Comparison of ENCODE assay signal across 19 mouse cellular contexts in the genomic region with DNA sequence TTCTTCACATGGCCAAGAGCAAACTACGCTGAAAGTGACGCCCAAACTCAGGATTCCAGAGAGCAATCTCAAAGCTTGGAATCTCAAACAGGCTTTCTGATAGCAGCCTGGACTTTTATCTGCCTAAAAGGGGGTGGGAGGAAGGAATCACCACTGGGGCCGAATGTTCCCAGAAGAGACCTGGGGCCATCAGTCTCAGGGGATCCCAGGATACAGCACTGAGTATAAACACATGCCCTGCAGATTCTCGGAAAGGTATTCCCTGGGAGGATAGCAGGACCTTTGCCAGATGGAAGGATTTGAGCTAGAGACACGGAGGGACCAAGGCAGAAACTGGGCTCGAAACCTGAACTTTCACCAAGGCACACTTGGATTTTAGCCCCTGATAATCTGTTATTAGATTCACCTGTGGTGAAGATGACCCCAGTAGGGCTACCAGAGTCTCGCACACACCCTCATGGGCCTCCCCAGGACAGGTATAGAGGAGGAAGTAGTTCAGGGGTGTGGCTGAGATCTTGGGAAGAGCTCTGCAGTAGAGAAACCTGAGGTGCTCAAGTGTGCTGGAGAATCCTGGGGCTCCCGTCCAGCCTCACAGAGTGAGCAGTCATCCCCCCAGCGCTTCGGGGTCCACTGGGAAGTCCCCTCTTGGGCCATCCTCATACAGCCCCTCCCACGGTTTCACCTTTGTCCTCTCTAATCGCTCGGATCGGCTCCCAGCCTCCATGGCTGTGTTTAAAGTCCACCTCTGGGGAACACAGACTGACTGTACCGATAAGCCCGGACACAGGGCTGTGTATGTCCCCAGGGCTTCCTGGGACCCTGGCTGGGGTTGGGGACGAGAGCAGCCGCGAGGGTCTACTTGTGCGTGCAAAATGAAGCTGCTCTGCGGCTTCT. TPM values are rescaled to one million over a fixed set of nuclear protein-coding genes. Genes with fewer than 3 reads are reported as not detected.
A peak's percentile ranks its signal among the peaks of the same experiment; 100 is the strongest.
DNase-seq lines count a peak whose midpoint lies in the region; ATAC-seq and TF ChIP-seq lines count a peak whose summit lies in the region.
"Had no signal": no experiment of that assay in that cellular context is flagged by ENCODE, and none has a peak within 500 bp of the region (broad histone marks: within the 10 kb centered on the region; RNA-seq: fewer than 3 reads in every experiment).

Gene Pla2g12b, plus strand, starts transcription at position 762 of the 894 bp plus-strand sequence.

- TF ChIP-seq EP300 in heart, postnatal 0 days (IDR thresholded peaks at IDR 0.05; ENCODE audit: low read depth), result no peak

- H3K27me3 ChIP-seq in erythroblast, embryonic 14.5 days (ENCODE audit: control insufficient read depth), result no peaks in the 10 kb centered on the region
- H3K27me3 ChIP-seq in heart, postnatal 0 days (ENCODE audit: control insufficient read depth, insufficient read depth, low read length), result no peaks in the 10 kb centered on the region
- H3K27me3 ChIP-seq in liver, embryonic 13.5 days, result no peaks in the 10 kb centered on the region
- H3K27me3 ChIP-seq: CH12.LX had no signal

- H3K9me3 ChIP-seq in erythroblast, embryonic 14.5 days (ENCODE audit: control insufficient read depth, low read length), result no peaks in the 10 kb centered on the region
- no peaks in the 10 kb centered on the region for H3K9me3 ChIP-seq in heart, postnatal 0 days (replicated peaks; ENCODE audit: control insufficient read depth, low read length)
- H3K9me3 ChIP-seq in liver, embryonic 13.5 days (replicated peaks), result no peaks in the 10 kb centered on the region
- H3K9me3 ChIP-seq: megakaryocyte, embryonic 14.5 days had no signal

- H3K36me3 ChIP-seq in erythroblast, embryonic 14.5 days (ENCODE audit: control insufficient read depth), result no peaks in the 10 kb centered on the region
- H3K36me3 ChIP-seq in heart, postnatal 0 days (replicated peaks; ENCODE audit: control insufficient read depth, insufficient read depth, low read length), result no peaks in the 10 kb centered on the region
- H3K36me3 ChIP-seq in liver, embryonic 13.5 days, result no peaks in the 10 kb centered on the region

- ATAC-seq in erythroblast, adult 5-6 weeks (replicated peaks; ENCODE audit: low FRiP score, poor library complexity, severe bottlenecking), result no peak
- ATAC-seq in heart, postnatal 0 days (ENCODE audit: insufficient read depth, low read depth), result no peak
- peak; percentile 90 for ATAC-seq in liver, embryonic 13.5 days (ENCODE audit: low read depth)
- ATAC-seq: lung, postnatal 0 days had no signal

- no peak within 1 kb of the TSS for H3K27ac ChIP-seq in heart, postnatal 0 days (ENCODE audit: low read depth)
- peak within 1 kb of the TSS; percentile 73 for H3K27ac ChIP-seq in liver, embryonic 13.5 days

- TF ChIP-seq CTCF in heart, postnatal 0 days (IDR thresholded peaks at IDR 0.05; ENCODE audit: low read depth), result no peak

- peak within 1 kb of the TSS; percentile 41 for H3K4me2 ChIP-seq in heart, postnatal 0 days (ENCODE audit: low read depth, low read length)
- H3K4me2 ChIP-seq in liver, embryonic 13.5 days, result peak within 1 kb of the TSS; percentile 47

- H3K4me3 ChIP-seq in erythroblast, embryonic 14.5 days (replicated peaks), result peak within 1 kb of the TSS; percentile 54
- no peak within 1 kb of the TSS for H3K4me3 ChIP-seq in heart, postnatal 0 days (ENCODE audit: low read depth, low read length)
- peak within 1 kb of the TSS; percentile 49 for H3K4me3 ChIP-seq in liver, embryonic 13.5 days (replicated peaks)
- H3K4me3 ChIP-seq: megakaryocyte, embryonic 14.5 days had no signal

- DNase-seq in heart, postnatal 0 days (ENCODE audit: low spot score), result no peak
- no peak for DNase-seq in heart, adult 9 months (ENCODE audit: low spot score in 2 of 2)
- DNase-seq in liver, embryonic 13.5 days, result no peak
- DNase-seq in yolk sac, embryonic 10.5 days (ENCODE audit: low spot score), result peak; percentile 79
- no peak for DNase-seq in adrenal gland, adult (ENCODE audit: inconsistent age in 2 of 2, low spot score in 1 of 2)
- DNase-seq in cerebellum, adult 8-10 months, result no peak
- DNase-seq: adrenal gland, adult 8-10 months; cerebellum, adult 9-10 months; kidney, adult 11 months; thymus, adult 2 months had no signal

- no peak within 1 kb of the TSS for H3K9ac ChIP-seq in heart, postnatal 0 days (replicated peaks; ENCODE audit: low read depth, low read length)
- peak within 1 kb of the TSS; percentile 53 for H3K9ac ChIP-seq in liver, embryonic 13.5 days

- WGBS in heart, postnatal 0 days, result 39% methylated on average over 21 of the region's 21 CpGs
- 52% methylated on average over 21 of the region's 21 CpGs for WGBS in liver, embryonic 13.5 days (ENCODE audit: insufficient replicate concordance)

- H3K4me1 ChIP-seq in erythroblast, embryonic 14.5 days (ENCODE audit: control insufficient read depth), result no peaks in the 10 kb centered on the region
- no peaks in the 10 kb centered on the region; the same call in 1 of the 2 replicates for H3K4me1 ChIP-seq in heart, postnatal 0 days (ENCODE audit: control insufficient read depth, insufficient read depth)
- H3K4me1 ChIP-seq in liver, embryonic 13.5 days (replicated peaks), result no peaks in the 10 kb centered on the region

RNA-seq across cellular contexts. Expression of gene Pla2g12b, which starts in this region (rescaled TPM):
- polyA plus RNA-seq in erythroblast, embryonic 14.5 days (2012), result not detected in 2 replicates
- not detected in 2 replicates for total RNA-seq in erythroblast, adult 5-6 weeks (2015; ENCODE audit: low replicate concordance)
- not detected in 2 replicates for total RNA-seq in erythroblast, adult 5-6 weeks (2017; ENCODE audit: low replicate concordance)
- total RNA-seq in heart, postnatal 0 days (2014; rRNA removed; ENCODE audit: low replicate concordance), result not detected in 2 replicates
- 0.20 and 0.29 TPM in 2 replicates for polyA plus RNA-seq in heart, postnatal 0 days (2015; fragmentation: Nextera tagmentation; extraction: Ambion mirVana)
- polyA plus RNA-seq in liver, embryonic 13.5 days (2015; fragmentation: Nextera tagmentation; extraction: Ambion mirVana), result 45.4 and 51.5 TPM in 2 replicates
- total RNA-seq: adrenal gland, adult 8-10 months; CH12.LX; granulocyte monocyte progenitor cell, adult 5-6 weeks; left cerebral cortex, adult 18-20 months had no signal
- polyA plus RNA-seq: limb, embryonic 11.5 days; neural tube, embryonic 14.5 days; thymus, adult 2 months had no signal

Comparison
In these comparisons a context has a peak if more than half of its experiments do, and no peak if none do; other contexts are left out.
1. RNA of gene Pla2g12b (polyA plus RNA-seq): 45.4 to 51.5 TPM in liver, embryonic 13.5 days; 0.20 to 0.29 TPM in heart, postnatal 0 days and not detected in erythroblast, embryonic 14.5 days; every median in the first group is over 10 times any median in the second.